Mouse (Mus musculus) liver, embryonic 14.5 days (tissue): Measurements from ENCODE around the gene Rhox3h. TPM values are rescaled to one million over a fixed set of nuclear protein-coding genes. Genes with fewer than 3 reads are reported as not detected.
"Not testable (repeated sequence)": the region's sequence is repeated elsewhere in the genome, so short reads cannot be mapped to it uniquely, and the experiment has no call there.

Source experiments
- ATAC-seq: fragments of 200-750 bp; cut with Nextera tagmentation; 2 replicates; pipeline ENCODE4 v1.8.0; 2017; ENCODE audit warnings: moderate number of reproducible peaks, mild to moderate bottlenecking, moderate library complexity; ENCODE audit not compliant: insufficient read depth
- DNase-seq, 3 experiments: peaks; one replicate each; pipeline ENCODE4 v3.0.0-alpha.2; 2012 to 2013; ENCODE audit warnings: low read depth in 3 of 3, low spot score in 3 of 3
- H3K27ac ChIP-seq: fragments of 300-500 bp; sonication (generic); 2 replicates; pipeline ENCODE4 v1.5.1; 2014; ENCODE audit warnings: moderate library complexity, mild to moderate bottlenecking, control low read depth, inconsistent platforms
- H3K27me3 ChIP-seq: fragments of 300-500 bp; sonication (generic); 2 replicates; pipeline ENCODE4 v1.6.1; 2014; ENCODE audit warnings: mild to moderate bottlenecking, low read length, moderate library complexity; ENCODE audit not compliant: control insufficient read depth, insufficient read depth
- H3K36me3 ChIP-seq: fragments of 300-500 bp; sonication (generic); replicated peaks from 2 replicates; pipeline ENCODE4 v1.6.1; 2014; ENCODE audit warnings: low read depth; ENCODE audit not compliant: control insufficient read depth, insufficient read depth
- H3K4me1 ChIP-seq, 2 experiments: fragments of 200-500 bp in 1 of 2; fragments of 300-500 bp in 1 of 2; sonication (generic) in 1 of 2; replicated peaks; 2 replicates each; pipeline ENCODE4 v1.6.1; 2012 to 2014; ENCODE audit warnings: antibody characterized with exemption in 1 of 2, inconsistent platforms in 1 of 2, low read length in 1 of 2; ENCODE audit not compliant: control insufficient read depth in 2 of 2, insufficient read depth in 2 of 2
- H3K4me2 ChIP-seq: fragments of 300-500 bp; sonication (generic); 2 replicates; pipeline ENCODE4 v1.6.1; 2014; ENCODE audit warnings: low read depth, mild to moderate bottlenecking, control low read depth, moderate library complexity
- H3K4me3 ChIP-seq, 2 experiments: fragments of 200-500 bp in 1 of 2; fragments of 300-500 bp in 1 of 2; sonication (generic) in 1 of 2; 2 replicates each; pipeline ENCODE4 v1.5.1; 2012 to 2014; ENCODE audit warnings: low read depth in 2 of 2, low read length in 2 of 2, mild to moderate bottlenecking in 2 of 2, control low read depth in 1 of 2, inconsistent platforms in 1 of 2, moderate library complexity in 1 of 2; ENCODE audit not compliant: insufficient read depth in 1 of 2
- H3K9ac ChIP-seq: fragments of 300-500 bp; sonication (generic); replicated peaks from 2 replicates; pipeline ENCODE4 v1.6.1; 2014; ENCODE audit warnings: mild to moderate bottlenecking, control low read depth, moderate library complexity
- H3K9me3 ChIP-seq: fragments of 300-500 bp; sonication (generic); 2 replicates; pipeline ENCODE4 v1.6.1; 2016; ENCODE audit warnings: low read length, mixed read lengths; ENCODE audit not compliant: control insufficient read depth
- CTCF ChIP-seq: IDR thresholded peaks from 2 replicates; pipeline ENCODE4 v1.5.1; 2016; ENCODE audit warnings: antibody characterized with exemption, low read depth, control low read depth
- EP300 ChIP-seq: IDR thresholded peaks from 2 replicates; pipeline ENCODE4 v1.6.1; 2016; ENCODE audit warnings: antibody characterized with exemption, low read depth
- WGBS: fragments of 180-500 bp; shearing (Covaris S2); extraction: QIAGEN DNeasy Blood & Tissue Kit; methylation state at CpG from one replicate; pipeline ENCODE4 v1.1.7; 2014; ENCODE audit not compliant: insufficient replicate concordance; 5-methylcytosine and 5-hydroxymethylcytosine counted together
- polyA plus RNA-seq, 2 experiments: library from polyadenylated mRNA; depleted of rRNA in 1 of 2; stranded (reverse) in 1 of 2; unstranded in 1 of 2; fragments of >200 nt; fragmentation: Nextera tagmentation in 1 of 2; extraction: Ambion mirVana in 1 of 2; gene quantifications; 2 replicates each; pipeline versions ENCODE4 v1.2.1 to v1.2.3; 2012 to 2014

Rhox3h gene
- polyA plus RNA-seq (2012; rRNA removed), result not detected in 2 replicates
- polyA plus RNA-seq (2014; fragmentation: Nextera tagmentation; extraction: Ambion mirVana), result not detected in 2 replicates

DNA sequence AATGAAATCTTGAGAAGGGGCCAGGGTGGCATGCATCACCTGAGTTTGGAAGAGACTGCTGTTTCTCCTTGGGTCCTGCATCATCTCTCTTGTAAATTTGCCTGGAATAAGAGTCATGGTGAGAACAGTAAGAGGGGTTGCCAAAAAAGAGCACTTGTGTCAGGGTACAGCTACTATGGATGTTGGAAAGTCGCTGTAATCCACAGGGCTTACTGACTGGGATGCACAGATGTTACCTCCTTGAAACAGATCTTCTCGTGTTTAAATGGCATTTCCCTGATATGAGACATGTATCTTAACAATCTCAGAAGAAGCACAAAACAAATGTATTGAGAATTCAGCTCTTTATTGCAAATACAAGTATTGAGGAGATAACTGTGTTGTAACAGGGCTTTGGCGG lies at the start of gene Rhox3h:
Rhox3h (minus strand) TSS at position 101 of the 400 bp plus-strand sequence.
- H3K27ac ChIP-seq, DNase-seq, H3K9me3 ChIP-seq, H3K4me2 ChIP-seq, H3K4me1 ChIP-seq, ATAC-seq, H3K36me3 ChIP-seq, H3K27me3 ChIP-seq, H3K4me3 ChIP-seq, H3K9ac ChIP-seq: not testable (repeated sequence)
- WGBS, result 40% methylated on average over 1 of the region's 3 CpGs

DNA sequence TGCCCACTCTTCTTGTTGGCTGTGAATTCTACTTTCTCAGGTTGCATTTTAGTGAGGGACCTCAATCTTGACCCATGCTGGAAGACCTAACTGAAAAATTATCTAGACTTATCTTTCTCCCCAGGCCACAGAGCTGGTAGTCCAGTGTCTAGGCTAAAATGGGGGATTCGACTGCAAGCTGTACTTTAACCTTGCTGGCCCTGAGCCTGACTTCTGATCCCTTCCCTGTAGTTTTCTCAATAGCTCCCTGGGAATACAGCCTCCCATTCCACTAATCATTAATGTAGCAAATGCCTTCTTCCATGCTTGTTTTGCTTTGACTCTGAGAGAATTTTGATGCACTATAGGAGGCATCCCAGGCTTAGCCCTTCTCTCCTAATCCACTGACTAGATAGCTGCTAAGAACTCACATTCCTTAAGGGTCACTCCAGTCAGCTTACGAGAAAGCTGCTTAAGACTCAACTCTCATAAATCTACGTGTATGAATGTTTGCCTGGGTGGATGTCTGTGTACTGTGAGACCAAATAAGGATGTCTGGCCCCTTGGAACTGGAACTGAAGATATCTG lies 33.3 kb upstream of the Rhox3h start:
- Histone ChIP-seq H3K4me3 (no peak overlapping the region), H3K27me3 (no peaks in the 10 kb centered on the region), H3K4me1 (no peaks in the 10 kb centered on the region), H3K9ac (no peak overlapping the region), H3K36me3 (no peaks in the 10 kb centered on the region), H3K9me3 (no peaks in the 10 kb centered on the region), H3K4me2 (no peak overlapping the region), H3K27ac (no peak overlapping the region)
- DNase-seq (no peak), ATAC-seq (no peak)
- TF ChIP-seq EP300, result no peak
- TF ChIP-seq CTCF, result no peak
- WGBS, result 51% methylated on average over 3 of the region's 3 CpGs

DNA sequence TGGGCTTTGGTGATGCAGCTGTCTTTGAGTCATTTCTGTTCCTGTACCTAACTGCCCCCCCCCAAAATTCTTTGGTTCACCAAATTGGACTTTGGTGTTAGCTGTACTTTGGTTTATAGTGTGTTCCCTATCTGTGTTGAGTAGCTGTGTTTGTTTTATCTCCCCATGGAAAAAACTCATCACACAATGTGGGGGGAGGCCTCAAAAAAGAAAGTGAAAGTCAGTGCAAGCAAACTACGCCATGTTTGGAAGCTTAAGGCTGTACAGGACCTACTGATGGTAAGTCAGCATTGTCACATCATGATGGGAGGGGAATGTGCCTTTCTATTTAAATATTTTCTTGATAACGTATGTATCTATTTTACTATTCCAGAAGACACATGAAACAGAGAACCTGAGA lies 23.7 kb upstream of the Rhox3h start:
- no peak for DNase-seq
- H3K27me3 ChIP-seq, result no peaks in the 10 kb centered on the region
- WGBS, result 42% methylated on average over 2 of the region's 2 CpGs
- no peak overlapping the region for H3K27ac ChIP-seq
- H3K4me3 ChIP-seq, result no peak overlapping the region
- TF ChIP-seq EP300, result no peak
- no peak for TF ChIP-seq CTCF
- H3K4me2 ChIP-seq, result no peak overlapping the region
- H3K4me1 ChIP-seq, result no peaks in the 10 kb centered on the region
- no peak for ATAC-seq
- H3K36me3 ChIP-seq, result no peaks in the 10 kb centered on the region
- no peaks in the 10 kb centered on the region for H3K9me3 ChIP-seq
- H3K9ac ChIP-seq, result no peak overlapping the region

DNA sequence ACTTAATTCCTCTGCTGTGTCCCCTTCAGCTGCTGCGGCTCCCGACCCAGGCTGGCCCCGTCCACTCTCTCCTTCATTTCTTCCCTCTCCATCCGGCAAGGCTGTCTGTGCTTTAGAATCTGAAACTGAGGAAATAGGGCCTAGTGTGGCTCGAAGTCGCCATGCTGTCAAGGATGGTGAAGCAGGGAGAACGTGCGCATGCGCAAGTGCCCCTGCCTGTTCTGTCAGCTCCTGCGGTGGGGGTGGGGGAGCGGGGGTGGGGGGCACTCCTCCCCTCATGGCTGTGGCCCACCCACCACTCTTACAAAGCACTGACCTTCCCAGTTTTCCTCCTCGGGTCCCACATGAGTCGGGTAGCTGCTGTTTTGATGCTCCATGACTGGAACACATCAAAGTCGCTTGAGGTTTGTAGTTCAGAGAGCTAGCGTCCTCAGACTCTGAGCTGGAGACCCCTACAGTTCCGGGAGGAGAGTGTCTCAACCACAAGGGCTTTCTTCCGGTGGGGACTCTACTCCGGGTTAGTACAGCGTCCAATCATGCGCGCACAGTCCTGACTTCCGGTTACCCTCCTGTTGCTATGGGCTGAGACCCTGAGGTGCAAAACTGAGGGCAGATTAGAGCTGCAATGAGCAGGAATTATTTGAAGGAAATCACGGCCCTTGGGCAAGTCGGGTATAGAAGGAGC lies 14.6 kb upstream of the Rhox3h start:
- WGBS, result 75% methylated on average over 23 of the region's 24 CpGs
- ATAC-seq (no peak), DNase-seq (no peak)
- Histone ChIP-seq H3K36me3 (no peaks in the 10 kb centered on the region), H3K9me3 (no peaks in the 10 kb centered on the region), H3K27me3 (no peaks in the 10 kb centered on the region), H3K27ac (no peak overlapping the region), H3K4me3 (no peak overlapping the region), H3K9ac (no peak overlapping the region), H3K4me2 (no peak overlapping the region), H3K4me1 (no peaks in the 10 kb centered on the region)
- TF ChIP-seq CTCF (no peak), EP300 (no peak)

DNA sequence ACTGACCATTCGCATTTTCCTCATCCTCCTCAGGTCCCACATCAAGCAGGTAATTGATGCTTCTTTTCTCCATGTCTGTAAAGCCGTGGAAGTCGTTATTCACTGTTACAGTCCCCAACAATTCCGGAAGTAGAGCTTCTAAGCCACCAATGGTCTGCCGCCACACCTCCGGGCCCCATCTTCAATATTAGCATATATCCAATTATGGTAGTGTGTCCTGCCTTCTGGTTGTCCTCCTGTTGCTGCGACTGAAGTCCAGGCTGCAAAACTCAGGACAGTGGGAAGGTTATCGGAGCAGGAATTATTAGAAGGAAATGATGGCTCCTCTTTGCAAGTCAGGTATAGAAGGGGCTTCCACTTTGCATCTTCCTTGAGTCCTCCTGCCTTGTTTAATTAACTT lies 4.6 kb upstream of the Rhox3h start, which contains the start of gene Rhox2h:
Rhox2h (minus strand) TSS at position 101 of the 400 bp plus-strand sequence.
- not testable (repeated sequence) for H3K9me3 ChIP-seq, H3K4me1 ChIP-seq, H3K27me3 ChIP-seq, DNase-seq, H3K4me2 ChIP-seq, H3K36me3 ChIP-seq, H3K4me3 ChIP-seq, H3K27ac ChIP-seq, ATAC-seq, H3K9ac ChIP-seq
- WGBS, result 67% methylated on average over 8 of the region's 8 CpGs

DNA sequence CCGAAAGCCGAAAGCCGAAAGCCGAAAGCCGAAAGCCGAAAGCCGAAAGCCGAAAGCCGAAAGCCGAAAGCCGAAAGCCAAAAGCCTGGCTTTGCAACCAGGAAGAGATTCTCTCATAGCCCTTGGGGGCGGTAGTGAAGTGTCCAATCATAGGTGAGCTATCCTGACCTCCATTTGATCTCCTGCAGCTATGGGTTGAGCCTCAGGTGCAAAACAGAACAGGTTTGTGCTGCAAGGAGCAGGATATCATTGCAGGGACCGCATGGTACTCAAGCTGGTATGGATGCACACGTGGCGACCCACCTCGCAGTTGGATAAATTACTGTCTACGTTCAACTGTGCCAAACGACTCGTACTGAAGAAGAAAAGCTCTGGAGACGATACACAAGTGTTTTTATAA lies 17.3 kb downstream of the Rhox3h start, which contains the start of gene Rhox4g:
Rhox4g (minus strand) TSS at position 101 of the 400 bp plus-strand sequence.
- not testable (repeated sequence) for ATAC-seq, H3K4me2 ChIP-seq, H3K4me3 ChIP-seq, H3K9ac ChIP-seq, H3K36me3 ChIP-seq, H3K9me3 ChIP-seq, DNase-seq, H3K27ac ChIP-seq, H3K27me3 ChIP-seq, H3K4me1 ChIP-seq
- WGBS, result 80% methylated on average over 16 of the region's 20 CpGs

DNA sequence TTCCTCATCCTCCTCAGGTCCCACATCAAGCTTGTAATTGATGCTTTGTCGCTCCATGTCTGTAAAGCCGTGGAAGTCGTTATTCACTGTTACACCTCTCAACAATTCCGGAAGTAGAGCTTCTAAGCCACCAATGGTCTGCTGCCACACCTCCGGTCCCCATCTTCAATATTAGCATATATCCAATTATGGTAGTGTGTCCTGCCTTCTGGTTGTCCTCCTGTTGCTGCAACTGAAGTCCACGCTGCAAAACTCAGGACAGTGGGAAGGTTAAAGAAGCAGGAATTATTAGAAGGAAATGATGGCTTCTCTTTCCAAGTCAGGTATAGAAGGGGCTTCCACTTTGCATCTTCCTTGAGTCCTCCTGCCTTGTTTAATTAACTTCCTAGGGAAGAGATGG lies 25.2 kb downstream of the Rhox3h start, which contains the start of gene Rhox2g:
Rhox2g (minus strand) TSS at position 101 of the 400 bp plus-strand sequence.
- not testable (repeated sequence) for H3K9me3 ChIP-seq, H3K4me3 ChIP-seq, H3K36me3 ChIP-seq, H3K27me3 ChIP-seq, H3K27ac ChIP-seq, ATAC-seq, H3K9ac ChIP-seq, H3K4me1 ChIP-seq, H3K4me2 ChIP-seq, DNase-seq
- WGBS, result 68% methylated on average over 6 of the region's 6 CpGs

DNA sequence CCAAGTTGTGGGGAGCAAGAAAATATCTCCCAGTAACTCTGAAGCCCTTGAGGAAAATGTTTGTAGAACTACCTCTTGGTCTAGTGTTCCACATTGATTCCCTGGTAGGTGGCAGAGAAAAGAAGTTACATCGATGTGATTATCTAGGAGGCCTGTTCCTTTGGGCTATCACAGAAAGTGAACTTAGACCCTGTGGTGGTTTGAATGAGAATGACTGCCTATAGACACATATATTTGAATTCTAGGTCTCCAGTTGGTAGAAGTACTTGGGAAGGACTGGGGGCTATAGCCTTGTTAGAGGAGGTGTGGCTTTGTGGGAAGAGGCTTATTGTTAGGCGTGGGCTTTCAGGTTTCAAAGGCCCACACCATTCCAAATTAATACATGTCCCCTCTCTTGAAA lies 40.1 kb downstream of the Rhox3h start, which contains the start of gene Rhox3g:
Rhox3g (minus strand) TSS at position 101 of the 400 bp plus-strand sequence.
- not testable (repeated sequence) for H3K4me3 ChIP-seq, ATAC-seq, H3K9ac ChIP-seq, H3K9me3 ChIP-seq, H3K27me3 ChIP-seq, DNase-seq, H3K36me3 ChIP-seq, H3K4me2 ChIP-seq, H3K27ac ChIP-seq, H3K4me1 ChIP-seq
- WGBS, result 67% methylated on average over 2 of the region's 2 CpGs
